Mouse (Mus musculus): ENCODE measurements around the gene Pla2g2f. TPM values are rescaled to one million over a fixed set of nuclear protein-coding genes. Genes with fewer than 3 reads are reported as not detected.

The Pla2g2f gene
- polyA plus RNA-seq, 1 experiment from 2014 or later: 0.13 TPM

GRCm38 (mm10) chr4:138780300-138780699, 22.9 kb upstream of the Pla2g2f start:
- 94% methylated on average over 5 of the region's 5 CpGs for WGBS

GRCm38 (mm10) chr4:138777417-138778407, 20.3 kb upstream of the Pla2g2f start:
- Histone ChIP-seq H3K4me3 (replicated peaks; ENCODE audit: low read depth, low read length) (no peak overlapping the region), H3K36me3 (ENCODE audit: control insufficient read depth, insufficient read depth, low read length) (no peaks in the 10 kb centered on the region), H3K4me1 (ENCODE audit: control insufficient read depth, insufficient read depth, low read length) (no peaks in the 10 kb centered on the region), H3K4me2 (ENCODE audit: low read length) (no peak overlapping the region), H3K27ac (replicated peaks; ENCODE audit: low read depth, low read length) (0 out of 2 replicates have a peak overlapping the region, but pooled peaks have one; percentile 1), H3K27me3 (ENCODE audit: control insufficient read depth, insufficient read depth, low read length) (no peaks in the 10 kb centered on the region), H3K9me3 (ENCODE audit: control insufficient read depth, low read length) (no peaks in the 10 kb centered on the region), H3K9ac (replicated peaks; ENCODE audit: low read length) (no peak overlapping the region)
- ATAC-seq (ENCODE audit: low FRiP score, low TSS enrichment) (no peak), DNase-seq (peak; percentile 58)
- 40% methylated on average over 20 of the region's 20 CpGs for WGBS

More at GRCm38 (mm10) chr4:138780300-138780699, 22.9 kb upstream of the Pla2g2f start:
- Histone ChIP-seq H3K36me3 (ENCODE audit: control insufficient read depth, insufficient read depth, low read length) (no peaks in the 10 kb centered on the region), H3K4me1 (ENCODE audit: control insufficient read depth, insufficient read depth, low read length) (no peaks in the 10 kb centered on the region), H3K9me3 (ENCODE audit: control insufficient read depth, low read length) (no peaks in the 10 kb centered on the region), H3K4me2 (ENCODE audit: low read length) (no peak overlapping the region), H3K27ac (replicated peaks; ENCODE audit: low read depth, low read length) (no peak overlapping the region), H3K9ac (replicated peaks; ENCODE audit: low read length) (no peak overlapping the region), H3K4me3 (replicated peaks; ENCODE audit: low read depth, low read length) (no peak overlapping the region), H3K27me3 (ENCODE audit: control insufficient read depth, insufficient read depth, low read length) (no peaks in the 10 kb centered on the region)
- ATAC-seq (ENCODE audit: low FRiP score, low TSS enrichment) (no peak), DNase-seq (no peak)

GRCm38 (mm10) chr4:138775435-138775834, 18.0 kb upstream of the Pla2g2f start, which contains the start of gene Pla2g2d:
Gene Pla2g2d (plus strand): TSS chr4:138775735.
- 91% methylated on average over 6 of the region's 6 CpGs for WGBS
- H3K4me3 ChIP-seq (replicated peaks; ENCODE audit: low read depth, low read length): no peak within 1 kb of the TSS
- no peaks in the 10 kb centered on the region for H3K4me1 ChIP-seq (ENCODE audit: control insufficient read depth, insufficient read depth, low read length)
- no peak within 1 kb of the TSS for H3K9ac ChIP-seq (replicated peaks; ENCODE audit: low read length)
- no peak within 1 kb of the TSS for H3K27ac ChIP-seq (replicated peaks; ENCODE audit: low read depth, low read length)
- H3K36me3 ChIP-seq (ENCODE audit: control insufficient read depth, insufficient read depth, low read length): no peaks in the 10 kb centered on the region
- ATAC-seq (ENCODE audit: low FRiP score, low TSS enrichment) (no peak), DNase-seq (no peak)
- H3K9me3 ChIP-seq (ENCODE audit: control insufficient read depth, low read length): no peaks in the 10 kb centered on the region
- no peaks in the 10 kb centered on the region for H3K27me3 ChIP-seq (ENCODE audit: control insufficient read depth, insufficient read depth, low read length)
- H3K4me2 ChIP-seq (ENCODE audit: low read length): no peak within 1 kb of the TSS

- no peaks in the 10 kb centered on the region for H3K9me3 ChIP-seq (ENCODE audit: control insufficient read depth, low read length)
- H3K27ac ChIP-seq (replicated peaks; ENCODE audit: low read depth, low read length): no peak overlapping the region
- no peaks in the 10 kb centered on the region for H3K4me1 ChIP-seq (ENCODE audit: control insufficient read depth, insufficient read depth, low read length)
- no peak overlapping the region for H3K9ac ChIP-seq (replicated peaks; ENCODE audit: low read length)
- H3K36me3 ChIP-seq (ENCODE audit: control insufficient read depth, insufficient read depth, low read length): no peaks in the 10 kb centered on the region
- no peak overlapping the region for H3K4me3 ChIP-seq (replicated peaks; ENCODE audit: low read depth, low read length)
- WGBS: 82% methylated on average over 5 of the region's 5 CpGs
- no peak overlapping the region for H3K4me2 ChIP-seq (ENCODE audit: low read length)
- ATAC-seq (ENCODE audit: low FRiP score, low TSS enrichment): no peak
- DNase-seq: no peak
- H3K27me3 ChIP-seq (ENCODE audit: control insufficient read depth, insufficient read depth, low read length): no peaks in the 10 kb centered on the region
Measured at GRCm38 (mm10) chr4:138772386-138772785, 15.0 kb upstream of the Pla2g2f start.

- no peak for ATAC-seq (ENCODE audit: low FRiP score, low TSS enrichment)
- no peaks in the 10 kb centered on the region for H3K9me3 ChIP-seq (ENCODE audit: control insufficient read depth, low read length)
- WGBS: 88% methylated on average over 10 of the region's 10 CpGs
- H3K27ac ChIP-seq (replicated peaks; ENCODE audit: low read depth, low read length): no peak overlapping the region
- H3K9ac ChIP-seq (replicated peaks; ENCODE audit: low read length): no peak overlapping the region
- no peak overlapping the region for H3K4me2 ChIP-seq (ENCODE audit: low read length)
- no peaks in the 10 kb centered on the region for H3K4me1 ChIP-seq (ENCODE audit: control insufficient read depth, insufficient read depth, low read length)
- no peak for DNase-seq
- H3K27me3 ChIP-seq (ENCODE audit: control insufficient read depth, insufficient read depth, low read length): no peaks in the 10 kb centered on the region
- H3K4me3 ChIP-seq (replicated peaks; ENCODE audit: low read depth, low read length): no peak overlapping the region
- no peaks in the 10 kb centered on the region for H3K36me3 ChIP-seq (ENCODE audit: control insufficient read depth, insufficient read depth, low read length)
Measured at GRCm38 (mm10) chr4:138771970-138772369, 14.5 kb upstream of the Pla2g2f start.

GRCm38 (mm10) chr4:138762266-138762665, 4.8 kb upstream of the Pla2g2f start:
- 88% methylated on average over 9 of the region's 9 CpGs for WGBS
- Histone ChIP-seq H3K27ac (replicated peaks; ENCODE audit: low read depth, low read length) (no peak overlapping the region), H3K4me1 (ENCODE audit: control insufficient read depth, insufficient read depth, low read length) (no peaks in the 10 kb centered on the region), H3K36me3 (ENCODE audit: control insufficient read depth, insufficient read depth, low read length) (no peaks in the 10 kb centered on the region), H3K9ac (replicated peaks; ENCODE audit: low read length) (no peak overlapping the region), H3K27me3 (ENCODE audit: control insufficient read depth, insufficient read depth, low read length) (no peaks in the 10 kb centered on the region), H3K9me3 (ENCODE audit: control insufficient read depth, low read length) (no peaks in the 10 kb centered on the region), H3K4me3 (replicated peaks; ENCODE audit: low read depth, low read length) (no peak overlapping the region), H3K4me2 (ENCODE audit: low read length) (no peak overlapping the region)
- DNase-seq (no peak), ATAC-seq (ENCODE audit: low FRiP score, low TSS enrichment) (no peak)

- H3K9me3 ChIP-seq (ENCODE audit: control insufficient read depth, low read length): no peaks in the 10 kb centered on the region
- no peaks in the 10 kb centered on the region for H3K4me1 ChIP-seq (ENCODE audit: control insufficient read depth, insufficient read depth, low read length)
- no peak overlapping the region for H3K27ac ChIP-seq (replicated peaks; ENCODE audit: low read depth, low read length)
- H3K9ac ChIP-seq (replicated peaks; ENCODE audit: low read length): no peak overlapping the region; the same call in 1 of the 2 replicates
- no peak overlapping the region for H3K4me2 ChIP-seq (ENCODE audit: low read length)
- H3K27me3 ChIP-seq (ENCODE audit: control insufficient read depth, insufficient read depth, low read length): no peaks in the 10 kb centered on the region
- no peaks in the 10 kb centered on the region for H3K36me3 ChIP-seq (ENCODE audit: control insufficient read depth, insufficient read depth, low read length)
- 78% methylated on average over 11 of the region's 11 CpGs for WGBS
- H3K4me3 ChIP-seq (replicated peaks; ENCODE audit: low read depth, low read length): no peak overlapping the region
- ATAC-seq (ENCODE audit: low FRiP score, low TSS enrichment) (no peak), DNase-seq (peak; percentile 12)
Measured at GRCm38 (mm10) chr4:138755983-138756382, 1.4 kb downstream of the Pla2g2f start.

- DNase-seq (peak; percentile 23), ATAC-seq (ENCODE audit: low FRiP score, low TSS enrichment) (no peak)
- no peaks in the 10 kb centered on the region for H3K27me3 ChIP-seq (ENCODE audit: control insufficient read depth, insufficient read depth, low read length)
- H3K9ac ChIP-seq (replicated peaks; ENCODE audit: low read length): no peak overlapping the region; the same call in 1 of the 2 replicates
- H3K4me1 ChIP-seq (ENCODE audit: control insufficient read depth, insufficient read depth, low read length): no peaks in the 10 kb centered on the region
- WGBS: 43% methylated on average over 4 of the region's 4 CpGs
- 0 out of 2 replicates have a peak overlapping the region, but pooled peaks have one; percentile 5 for H3K27ac ChIP-seq (replicated peaks; ENCODE audit: low read depth, low read length)
- H3K9me3 ChIP-seq (ENCODE audit: control insufficient read depth, low read length): no peaks in the 10 kb centered on the region
- no peaks in the 10 kb centered on the region for H3K36me3 ChIP-seq (ENCODE audit: control insufficient read depth, insufficient read depth, low read length)
- H3K4me3 ChIP-seq (replicated peaks; ENCODE audit: low read depth, low read length): no peak overlapping the region
- H3K4me2 ChIP-seq (ENCODE audit: low read length): no peak overlapping the region
Measured at GRCm38 (mm10) chr4:138755439-138755838, 2.0 kb downstream of the Pla2g2f start.

All from midbrain, embryonic 14.5 days (tissue).